Mouse (Mus musculus) C2C12 (cell line): Measurements from ENCODE around the gene Zswim1.

ENCODE experiments used
- CTCF ChIP-seq: IDR thresholded peaks from one replicate; pipeline ENCODE4 v1.5.1; 2011; ENCODE audit not compliant: control insufficient read depth, insufficient read depth, insufficient read length
- FOSL1 ChIP-seq: IDR thresholded peaks from one replicate; pipeline ENCODE4 v1.8.0; 2011; ENCODE audit warnings: mild to moderate bottlenecking, low read length; ENCODE audit not compliant: poor library complexity, insufficient read depth, severe bottlenecking
- MAX ChIP-seq: IDR thresholded peaks from one replicate; pipeline ENCODE4 v1.6.1; 2011; ENCODE audit warnings: mild to moderate bottlenecking, control low read depth
- MYOD1 ChIP-seq: IDR thresholded peaks from one replicate; pipeline ENCODE4 v1.6.1; 2011; ENCODE audit warnings: low read depth; ENCODE audit not compliant: control insufficient read depth, insufficient read length
- USF1 ChIP-seq: IDR thresholded peaks from one replicate; pipeline ENCODE4 v1.6.1; 2011; ENCODE audit warnings: low read depth, mild to moderate bottlenecking, control low read depth, moderate library complexity

- TF ChIP-seq CTCF, result no peak
- no peak for TF ChIP-seq MAX
- no peak for TF ChIP-seq MYOD1
- no peak for TF ChIP-seq USF1
- TF ChIP-seq FOSL1, result no peak
These were observed 23.3 kb downstream of the Zswim1 start for GRCm38 (mm10) chr2:164845782-164846181.
